Mouse (Mus musculus) spleen, postnatal 36 days (tissue): ENCODE data around the gene Gm42906.

Source experiments
- DNase-seq, 2 experiments: peaks; one replicate each; pipeline ENCODE4 v3.0.0; 2022; ENCODE audit warnings: low spot score in 2 of 2, mixed read lengths in 1 of 2

The Gm42906 gene

GRCm38 (mm10) chr5:151189321-151189720, 238.6 kb downstream of the Gm42906 start:
- no peak for DNase-seq

DNA sequence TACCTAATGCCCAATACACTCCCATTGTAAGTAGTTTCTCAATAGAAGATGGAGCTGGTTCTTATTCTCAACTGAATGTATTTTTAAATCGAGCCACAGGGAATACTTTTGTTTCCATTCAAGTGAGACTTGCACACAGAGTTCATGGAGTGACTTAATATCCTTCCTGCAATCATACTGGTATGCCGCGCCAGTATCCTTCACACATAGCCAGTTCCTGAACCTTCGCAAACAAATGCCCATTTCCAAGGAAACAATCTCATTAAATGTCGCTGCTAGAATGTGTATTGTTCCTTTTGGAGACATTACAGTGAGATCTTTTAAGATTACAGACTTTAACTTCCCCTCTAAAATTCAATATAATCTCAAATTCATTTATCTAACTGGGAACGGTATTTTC, 239.3 kb downstream of the Gm42906 start:
- DNase-seq: no peak

DNA sequence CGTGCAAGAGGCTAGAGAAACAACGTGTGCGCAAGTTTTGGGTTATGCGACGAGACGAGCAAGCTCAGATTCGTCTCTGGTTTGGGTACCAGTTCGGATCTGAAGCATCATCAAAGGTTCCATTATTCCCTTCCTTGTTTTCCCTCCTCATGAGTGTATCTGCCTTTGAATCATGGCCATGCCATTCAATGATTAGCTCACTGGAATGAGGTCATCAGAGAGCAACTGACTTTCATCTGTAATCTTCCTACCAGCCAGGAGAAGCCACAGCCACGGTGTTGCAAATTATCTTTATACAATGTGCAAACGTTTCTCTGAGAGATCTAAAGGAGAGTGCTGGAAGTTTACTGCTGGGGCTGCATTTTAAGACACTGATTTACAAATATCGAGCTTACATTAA, 240.6 kb downstream of the Gm42906 start:
- DNase-seq: no peak

GRCm38 (mm10) chr5:151185286-151185856, 242.6 kb downstream of the Gm42906 start:
- no peak for DNase-seq

- no peak for DNase-seq
Observed at GRCm38 (mm10) chr5:151183656-151184240, 244.2 kb downstream of the Gm42906 start.

DNA sequence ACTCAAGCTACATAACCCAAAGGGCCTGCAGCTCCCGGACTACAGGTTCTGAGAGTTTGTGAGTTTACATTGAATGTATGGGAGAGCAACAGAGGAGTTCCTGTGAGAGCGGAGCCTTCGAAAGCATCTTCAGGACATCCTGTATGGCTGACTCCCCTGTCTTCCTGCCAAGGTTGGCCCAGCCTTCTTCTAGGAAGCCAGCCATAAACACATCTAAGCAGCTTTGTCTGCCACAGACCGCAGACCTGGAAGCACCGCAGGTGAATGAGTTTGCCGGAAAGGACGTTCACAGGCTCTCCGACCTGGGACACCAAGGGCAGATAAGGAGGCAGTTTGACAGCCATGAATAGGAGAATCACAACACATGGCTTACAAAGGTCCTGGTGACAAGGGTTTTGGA, 246.7 kb downstream of the Gm42906 start:
- DNase-seq: no peak

DNA sequence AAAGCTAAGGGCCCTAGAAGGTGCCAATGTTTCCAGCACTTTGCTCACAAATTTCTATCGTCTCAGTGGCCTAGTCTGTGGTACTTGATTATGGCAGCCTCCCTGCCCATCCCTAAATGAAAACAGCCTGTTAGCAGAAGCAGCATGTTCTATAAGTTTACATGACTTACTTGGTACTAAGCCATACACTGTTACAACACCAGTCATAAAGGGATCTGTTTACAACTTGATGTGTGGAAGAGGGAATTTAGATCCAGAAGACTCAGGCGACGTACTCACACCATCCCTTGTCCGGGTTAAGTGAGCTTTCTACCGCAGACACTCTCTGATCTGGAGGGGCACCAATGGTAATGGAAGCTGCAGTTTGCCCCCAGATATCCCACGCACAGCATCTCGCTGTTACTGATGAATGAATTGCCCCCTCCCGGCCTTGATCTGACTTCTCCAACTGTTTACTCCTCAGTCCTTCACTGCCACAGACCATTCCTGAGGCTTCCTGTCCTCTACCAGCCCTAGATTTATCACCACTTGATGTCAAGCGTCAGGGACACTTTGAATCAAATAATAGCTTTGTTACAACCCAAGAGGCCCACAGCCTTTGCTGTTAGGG, 247.7 kb downstream of the Gm42906 start:
- DNase-seq: no peak

DNA sequence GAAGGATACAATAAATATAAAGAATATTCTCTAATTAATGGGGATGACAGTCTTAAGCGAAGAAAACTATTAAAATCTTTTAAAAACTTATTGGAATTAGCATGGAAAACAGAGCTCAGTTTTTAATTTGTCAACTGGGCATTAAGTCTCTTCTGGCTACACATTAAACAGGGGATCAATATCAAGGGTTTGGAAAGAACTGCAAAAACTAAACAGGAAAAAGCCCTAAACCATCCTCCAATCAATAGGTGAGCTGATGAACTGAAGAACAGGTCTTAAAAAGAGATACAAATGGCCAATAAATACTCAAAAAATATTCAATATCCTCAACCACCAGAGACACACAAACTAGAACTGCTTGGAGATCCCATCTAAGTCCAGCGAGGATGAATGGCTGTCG, 250.8 kb downstream of the Gm42906 start:
- DNase-seq: no peak

- DNase-seq: no peak
Observed at GRCm38 (mm10) chr5:151175897-151176313, 252.1 kb downstream of the Gm42906 start.

GRCm38 (mm10) chr5:151174485-151175460, 253.2 kb downstream of the Gm42906 start:
- no peak for DNase-seq

GRCm38 (mm10) chr5:151173774-151174173, 254.2 kb downstream of the Gm42906 start:
- DNase-seq: no peak

DNA sequence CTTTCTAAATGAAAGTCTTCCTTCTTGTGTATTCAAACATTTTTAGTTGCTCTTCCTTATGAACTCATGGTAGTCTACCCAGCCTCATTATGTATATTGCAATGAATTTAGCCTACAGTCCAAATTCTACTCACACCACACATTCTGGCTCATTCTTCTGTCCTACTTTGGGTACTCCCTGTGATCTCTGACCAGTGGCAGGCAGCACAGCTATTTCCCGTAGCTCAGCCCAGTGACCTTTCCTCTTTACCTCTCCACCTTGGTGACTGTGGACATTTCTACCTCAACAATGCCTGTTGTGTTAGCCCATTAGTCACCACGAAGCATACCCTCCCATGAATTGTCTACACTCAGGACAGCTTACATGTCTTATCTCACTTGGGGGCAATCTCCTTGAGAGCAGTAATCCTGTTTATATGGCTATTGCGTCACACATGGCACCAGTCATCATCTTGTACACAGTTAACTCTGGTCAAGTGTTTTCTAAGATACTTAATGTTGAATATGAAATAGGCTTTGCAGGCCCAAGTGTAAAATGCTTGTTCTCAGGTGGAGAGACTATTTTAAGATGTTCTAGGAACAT, 257.7 kb downstream of the Gm42906 start:
- no peak for DNase-seq

DNA sequence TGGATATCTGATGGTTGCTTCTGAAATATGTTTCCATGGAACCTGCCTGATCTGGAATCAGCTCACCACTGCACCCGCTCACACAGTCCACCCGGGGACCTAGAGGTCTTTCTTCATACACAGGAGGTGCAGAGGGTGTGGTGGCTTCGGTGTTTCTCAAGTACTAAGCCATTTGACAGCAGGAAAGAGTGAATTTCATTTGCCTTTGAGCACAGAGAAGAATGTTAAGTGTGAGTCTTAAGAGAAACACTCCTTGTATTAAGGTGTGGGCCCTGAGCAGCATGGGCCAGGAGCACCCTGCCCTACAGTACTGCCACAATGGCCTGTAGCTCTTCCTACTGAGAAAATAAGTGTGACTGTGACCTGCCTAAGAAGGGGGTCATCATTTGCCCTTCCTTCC, 259.8 kb downstream of the Gm42906 start:
- no peak for DNase-seq

DNA sequence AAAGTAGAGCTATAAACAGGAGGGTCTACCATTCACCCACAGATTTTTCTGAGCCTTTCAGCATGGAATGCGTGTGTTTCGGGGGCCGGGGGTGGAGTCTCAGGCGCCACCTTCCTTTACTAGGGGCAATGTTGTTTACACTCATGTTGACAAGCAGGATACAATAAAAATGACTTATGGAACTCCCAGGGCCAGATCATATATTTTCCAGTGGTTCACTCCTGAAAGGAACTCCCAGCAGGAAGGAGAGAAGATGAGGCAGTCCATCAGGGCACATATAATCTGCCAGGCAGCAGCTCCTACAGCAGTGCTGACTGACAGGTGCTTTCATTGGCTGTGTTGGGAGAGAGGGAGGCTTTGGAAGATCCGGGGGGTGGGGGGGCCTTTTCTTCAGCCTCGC, 260.3 kb downstream of the Gm42906 start:
- no peak for DNase-seq

GRCm38 (mm10) chr5:151166266-151166665, 261.7 kb downstream of the Gm42906 start:
- DNase-seq: no peak

DNA sequence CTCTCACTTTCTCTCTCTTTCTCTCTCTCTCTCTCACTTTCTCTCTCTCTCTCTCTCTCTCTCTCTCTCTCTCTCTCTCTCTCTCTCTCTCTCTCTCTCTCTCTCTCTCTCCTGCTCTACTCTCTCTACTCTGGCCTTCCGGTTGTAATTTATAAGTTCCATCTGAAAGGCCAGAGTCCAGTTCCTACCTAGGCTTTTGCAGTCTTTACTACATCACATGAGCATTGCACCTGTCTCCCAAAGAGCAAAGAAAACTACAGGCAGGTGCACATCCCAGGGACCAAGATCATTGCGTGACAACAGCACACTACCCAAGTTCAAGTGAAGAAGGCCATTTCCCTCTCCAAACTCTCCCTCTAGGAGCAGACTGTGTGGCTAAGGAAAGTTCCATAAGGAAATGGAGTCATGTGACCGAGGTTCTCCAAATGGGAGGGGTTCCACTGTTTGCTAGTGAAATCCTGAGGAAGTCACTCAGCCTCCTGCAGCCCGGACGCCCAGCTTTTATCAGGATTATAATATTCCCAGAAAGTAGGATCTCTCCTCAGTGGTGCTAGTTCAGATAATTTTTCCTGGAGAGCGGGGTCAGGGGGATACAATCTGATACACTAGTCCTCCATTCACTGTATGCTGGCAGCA, 262.5 kb downstream of the Gm42906 start:
- DNase-seq: no peak

GRCm38 (mm10) chr5:151164815-151165214, 263.1 kb downstream of the Gm42906 start:
- DNase-seq: no peak

GRCm38 (mm10) chr5:151162642-151163041, 265.3 kb downstream of the Gm42906 start:
- no peak for DNase-seq

GRCm38 (mm10) chr5:151155247-151155646, 272.7 kb downstream of the Gm42906 start:
- DNase-seq: no peak

- DNase-seq: no peak
Observed at GRCm38 (mm10) chr5:151154780-151155179, 273.2 kb downstream of the Gm42906 start.

- no peak for DNase-seq
Observed at GRCm38 (mm10) chr5:151154030-151154429, 273.9 kb downstream of the Gm42906 start.
